Mouse (Mus musculus): Measurements from ENCODE around the gene Adamts17.

Gene Adamts17

DNA sequence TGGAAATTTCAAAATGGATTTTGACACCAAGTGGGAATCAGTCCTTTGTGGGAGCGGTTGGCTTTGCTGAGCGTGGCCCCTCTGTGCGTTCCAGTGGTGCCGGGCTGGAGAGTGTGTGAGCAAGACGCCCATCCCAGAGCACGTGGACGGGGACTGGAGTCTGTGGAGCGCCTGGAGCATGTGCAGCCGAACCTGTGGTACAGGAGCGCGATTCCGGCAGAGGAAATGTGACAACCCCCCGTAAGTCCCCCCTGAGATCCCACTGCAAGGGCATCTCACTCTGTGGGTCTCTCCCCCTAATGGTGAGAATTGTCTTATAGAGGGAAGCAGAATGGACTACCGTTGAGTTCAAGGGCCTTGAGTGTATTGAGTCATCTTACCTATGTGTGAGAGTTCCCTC lies 189.9 kb downstream of the Adamts17 start:
- no peak for DNase-seq (ENCODE audit: extremely low read depth, low read depth)

DNA sequence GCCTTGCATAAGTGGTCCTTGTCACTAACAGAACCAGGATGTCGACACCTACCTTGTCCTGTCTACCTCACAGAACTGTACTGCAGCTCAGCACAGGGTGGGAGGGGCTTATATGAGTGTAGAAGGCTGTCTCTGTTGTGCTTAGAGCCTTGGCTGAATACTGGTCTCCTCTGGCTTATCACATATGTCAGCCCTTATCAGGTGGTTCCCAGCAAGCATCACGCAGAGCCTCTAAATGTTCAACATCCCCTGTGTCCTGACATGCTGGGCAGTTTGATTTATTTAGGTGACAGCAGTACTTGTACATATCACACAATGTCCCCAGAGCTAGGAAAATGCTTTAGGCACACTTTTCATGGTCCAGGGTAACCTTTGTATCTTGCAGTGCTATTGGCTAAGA lies 191.7 kb downstream of the Adamts17 start:
- DNase-seq (ENCODE audit: extremely low read depth, low read depth) = no peak

DNA sequence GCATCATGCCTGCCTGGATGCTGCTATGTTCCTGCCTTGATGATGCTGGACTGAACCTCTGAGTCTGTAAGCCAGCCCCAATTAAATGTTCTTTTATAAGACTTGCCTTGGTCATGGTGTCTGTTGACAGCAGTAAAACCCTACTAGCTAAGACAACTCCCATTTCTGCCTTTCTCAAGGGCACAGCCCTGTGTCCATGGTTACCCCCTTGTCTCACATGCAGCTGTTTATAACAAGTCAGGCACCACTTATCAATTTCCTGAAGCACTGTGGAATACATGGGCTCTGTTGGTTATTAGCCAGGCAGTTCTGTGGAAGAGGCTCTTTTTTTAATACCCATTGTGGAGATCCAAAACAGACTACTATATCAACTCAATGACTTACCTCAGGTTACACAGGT lies 193.1 kb downstream of the Adamts17 start:
- DNase-seq (ENCODE audit: extremely low read depth, low read depth) = no peak

DNA sequence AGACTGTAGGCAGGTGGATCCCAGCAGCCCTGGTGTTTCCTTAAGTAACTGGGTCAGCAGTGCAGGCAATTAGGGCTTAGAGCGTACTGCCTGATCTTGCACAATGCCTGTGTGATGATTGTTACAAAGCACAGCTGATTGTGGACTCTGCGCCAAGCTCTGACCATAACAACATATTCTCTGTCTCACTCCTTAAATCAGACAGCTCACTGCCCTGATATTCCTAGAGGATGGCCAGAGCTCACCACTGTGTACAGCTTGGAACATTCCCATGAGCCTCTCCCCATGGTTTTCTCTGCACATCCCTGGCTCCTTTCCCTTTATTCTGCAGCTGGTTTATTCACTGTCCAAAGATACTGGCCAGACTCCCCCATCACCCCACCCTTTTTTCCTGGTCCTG lies 194.8 kb downstream of the Adamts17 start:
- DNase-seq (ENCODE audit: extremely low read depth, low read depth) = no peak

GRCm38 (mm10) chr7:67035246-67035645 lies 195.7 kb downstream of the Adamts17 start:
- no peak for DNase-seq (ENCODE audit: extremely low read depth, low read depth)

DNA sequence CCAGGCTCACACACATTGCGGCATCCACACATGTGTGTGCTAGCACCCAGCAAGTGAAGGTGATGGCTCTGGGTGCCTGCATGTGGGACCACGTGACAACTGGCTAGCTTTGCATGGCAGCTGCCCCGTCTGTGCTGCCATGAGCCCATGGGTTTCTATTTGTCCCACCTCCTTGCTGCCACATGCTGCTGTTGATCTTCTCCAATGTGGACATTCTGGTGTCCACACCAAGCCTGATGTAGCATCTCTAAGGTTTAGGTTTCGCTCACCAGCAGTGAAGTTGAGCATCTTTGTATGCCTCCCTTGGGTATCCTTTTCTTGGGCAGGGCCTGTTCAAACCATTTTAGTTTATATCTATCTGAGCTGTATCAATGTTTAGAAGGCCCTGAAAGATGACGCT lies 196.1 kb downstream of the Adamts17 start:
- DNase-seq (ENCODE audit: extremely low read depth, low read depth) = no peak

- no peak for DNase-seq (ENCODE audit: extremely low read depth, low read depth)
These were observed 197.3 kb downstream of the Adamts17 start for GRCm38 (mm10) chr7:67036502-67037485.

DNA sequence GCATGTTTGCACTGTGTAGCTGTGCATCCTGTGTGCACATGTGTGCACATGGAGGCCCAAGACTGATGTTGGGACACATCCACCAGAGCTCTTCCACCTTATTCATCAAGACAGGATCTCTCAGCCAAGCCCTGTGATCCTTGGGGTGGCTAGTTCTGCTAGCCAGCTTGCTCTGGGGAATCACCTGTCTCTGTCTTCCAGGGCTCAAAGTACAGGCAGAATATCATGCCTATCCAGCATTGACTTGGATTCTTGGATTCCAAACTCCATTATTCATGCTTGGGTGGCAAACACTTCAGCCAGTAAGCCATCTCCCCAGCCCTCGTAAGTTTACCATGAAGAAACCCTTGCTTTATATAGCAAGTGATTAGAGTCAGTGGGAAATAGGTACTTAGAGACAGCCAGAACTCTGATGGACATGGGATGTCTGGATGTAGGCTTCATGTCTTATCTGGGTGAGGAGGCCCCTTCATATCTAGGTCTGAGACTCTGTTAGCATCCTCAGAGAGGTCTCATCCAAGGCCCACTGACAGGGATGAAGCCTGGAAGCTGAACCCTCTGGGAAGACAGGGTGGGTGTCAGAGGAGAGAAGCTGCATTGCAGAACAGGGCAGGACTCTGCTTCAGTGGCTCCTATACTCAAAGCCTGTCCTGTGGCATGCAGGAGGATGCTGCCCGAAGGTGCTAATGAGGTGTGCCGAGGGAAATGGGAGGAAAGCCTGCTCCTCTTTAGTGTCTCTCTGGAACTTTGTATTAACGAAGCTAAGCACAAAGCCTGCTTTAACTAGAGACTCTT lies 198.4 kb downstream of the Adamts17 start:
- no peak for DNase-seq (ENCODE audit: extremely low read depth, low read depth)

GRCm38 (mm10) chr7:67039143-67039542 lies 199.6 kb downstream of the Adamts17 start:
- DNase-seq (ENCODE audit: extremely low read depth, low read depth) = no peak

DNA sequence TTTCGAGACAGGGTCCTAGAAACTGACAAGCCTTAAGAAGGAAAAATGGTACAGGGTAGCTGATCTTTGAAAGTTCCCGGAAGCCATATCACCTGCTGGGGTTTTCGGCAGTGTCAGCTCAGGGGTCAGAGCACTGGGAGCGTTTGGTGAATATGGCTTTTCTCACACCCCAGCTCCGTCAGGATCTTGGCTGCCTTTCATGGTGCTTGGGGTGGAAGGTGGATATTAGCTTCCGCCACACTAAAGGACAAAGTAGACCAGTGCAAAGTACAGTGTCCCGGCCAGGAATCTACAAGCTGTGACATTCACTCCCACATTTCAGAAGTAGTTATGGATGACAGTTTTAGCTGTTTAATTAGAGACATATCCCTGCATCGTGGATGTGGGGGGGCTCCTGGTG lies 200.3 kb downstream of the Adamts17 start:
- no peak for DNase-seq (ENCODE audit: extremely low read depth, low read depth)

DNA sequence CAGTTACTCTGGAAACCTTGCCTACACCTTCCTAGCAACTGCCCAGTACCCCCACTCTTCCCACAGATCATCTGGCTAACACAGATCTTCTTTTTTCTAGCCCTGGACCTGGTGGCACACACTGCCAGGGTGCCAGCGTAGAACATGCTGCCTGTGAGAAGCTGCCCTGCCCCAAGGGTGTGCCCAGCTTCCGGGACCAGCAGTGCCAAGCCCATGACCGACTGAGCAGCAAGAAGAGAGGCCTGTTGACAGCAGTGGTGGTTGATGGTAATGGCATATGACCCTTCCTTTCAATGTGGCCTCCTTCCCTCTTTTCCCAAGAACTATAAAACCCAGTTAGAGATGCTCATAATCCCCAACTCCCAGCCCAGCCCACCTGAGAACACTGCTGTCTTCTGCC lies 202.2 kb downstream of the Adamts17 start:
- DNase-seq (ENCODE audit: extremely low read depth, low read depth) = no peak

DNA sequence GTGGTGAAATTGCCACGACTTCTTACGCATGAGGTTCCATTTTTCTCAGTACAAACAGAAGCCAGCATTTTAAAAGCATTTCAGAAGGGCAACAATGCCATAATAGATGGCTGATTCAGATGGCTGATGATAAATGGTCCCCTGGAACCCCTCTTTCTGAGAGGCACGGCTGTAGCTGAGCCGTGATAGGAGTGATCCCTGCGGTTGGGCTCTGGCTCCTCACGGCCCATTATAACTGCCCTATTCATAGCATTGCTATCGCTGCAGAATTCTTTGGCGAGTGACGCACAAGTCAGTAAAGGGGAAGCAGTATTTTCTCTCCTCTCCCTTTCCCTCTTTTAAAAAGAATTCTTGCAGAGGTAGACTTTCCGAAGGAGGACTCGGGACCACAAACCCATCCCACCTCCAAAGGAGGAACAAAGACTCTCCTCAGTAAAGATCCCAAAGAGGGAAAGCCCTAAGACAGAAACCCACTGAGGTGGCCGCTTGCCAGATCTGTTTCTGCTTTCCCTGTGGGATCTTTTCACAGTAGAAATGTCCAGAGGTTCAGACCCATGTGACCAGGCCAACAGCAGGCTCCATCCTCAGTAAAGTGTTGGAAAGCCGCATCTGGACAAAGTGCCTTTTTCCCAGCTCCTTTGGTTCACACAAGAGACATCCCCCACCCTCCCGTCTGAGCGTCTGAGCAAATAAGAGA lies 204.7 kb downstream of the Adamts17 start:
- DNase-seq (ENCODE audit: extremely low read depth, low read depth) = no peak

GRCm38 (mm10) chr7:67045202-67045601 lies 205.7 kb downstream of the Adamts17 start:
- no peak for DNase-seq (ENCODE audit: extremely low read depth, low read depth)

DNA sequence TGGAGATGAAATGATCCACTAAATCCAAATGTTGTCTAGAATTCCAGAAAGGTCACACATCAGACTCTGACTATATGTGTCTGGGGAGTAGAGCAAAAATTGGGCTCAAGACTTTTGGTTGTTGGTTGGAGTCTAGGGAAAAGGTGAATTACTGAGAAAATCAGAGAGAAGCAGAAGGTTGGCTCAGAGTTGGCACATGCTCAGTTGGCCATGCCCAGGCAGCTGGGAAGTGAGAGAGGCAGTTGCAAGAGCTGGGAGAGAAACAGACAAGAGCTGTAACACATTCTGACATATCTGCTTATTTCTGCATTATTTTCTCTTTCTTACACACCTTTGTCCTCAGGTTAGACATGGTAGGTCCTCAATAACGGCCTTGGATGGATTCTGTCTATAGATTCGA lies 209.7 kb downstream of the Adamts17 start:
- DNase-seq (ENCODE audit: extremely low read depth, low read depth) = no peak

GRCm38 (mm10) chr7:67050424-67050823 lies 210.9 kb downstream of the Adamts17 start:
- no peak for DNase-seq (ENCODE audit: extremely low read depth, low read depth)

- no peak for DNase-seq (ENCODE audit: extremely low read depth, low read depth)
These were observed 211.7 kb downstream of the Adamts17 start for GRCm38 (mm10) chr7:67051089-67051718.

- no peak for DNase-seq (ENCODE audit: extremely low read depth, low read depth)
These were observed 215.3 kb downstream of the Adamts17 start for GRCm38 (mm10) chr7:67054876-67055275.

DNA sequence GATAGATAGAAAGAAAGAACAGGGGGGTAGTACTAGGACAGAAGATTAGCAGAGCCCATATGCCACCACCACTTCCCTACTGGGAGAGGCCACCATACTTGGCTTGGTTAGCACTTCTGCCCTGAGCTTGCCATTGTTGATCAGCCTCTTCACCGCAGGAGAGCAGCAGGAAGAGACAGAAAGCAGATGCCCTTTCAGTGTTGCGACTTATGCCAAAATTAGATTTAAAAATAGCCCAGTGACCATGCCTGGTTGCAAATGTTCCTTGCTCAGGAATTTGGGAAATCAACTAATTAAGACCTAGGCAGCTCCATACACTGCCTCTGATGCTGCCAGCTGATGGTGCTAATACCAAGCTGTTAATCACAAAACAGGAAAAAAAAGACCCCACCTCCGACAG lies 216.0 kb downstream of the Adamts17 start:
- DNase-seq (ENCODE audit: extremely low read depth, low read depth) = no peak

DNA sequence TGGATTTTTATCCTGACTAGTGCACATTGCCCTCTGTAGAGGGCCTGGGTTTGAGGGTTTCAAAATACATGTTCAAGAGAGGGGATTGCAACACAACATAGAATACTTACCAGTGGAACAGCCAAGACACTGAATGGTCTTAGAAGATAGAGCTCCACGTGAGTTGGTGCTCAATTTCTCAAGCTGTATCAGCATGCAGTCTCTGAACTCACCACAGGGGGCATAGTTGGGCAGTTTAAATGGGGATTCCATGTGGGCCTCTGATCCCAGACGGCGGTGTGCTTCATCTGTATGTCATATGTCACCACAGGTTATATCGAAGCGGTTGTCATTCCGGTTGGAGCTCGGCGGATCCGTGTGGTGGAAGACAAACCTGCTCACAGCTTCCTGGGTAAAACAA lies 222.2 kb downstream of the Adamts17 start:
- DNase-seq (ENCODE audit: extremely low read depth, low read depth) = no peak

- DNase-seq (ENCODE audit: extremely low read depth, low read depth) = no peak
These were observed 223.0 kb downstream of the Adamts17 start for GRCm38 (mm10) chr7:67062571-67062970.

DNA sequence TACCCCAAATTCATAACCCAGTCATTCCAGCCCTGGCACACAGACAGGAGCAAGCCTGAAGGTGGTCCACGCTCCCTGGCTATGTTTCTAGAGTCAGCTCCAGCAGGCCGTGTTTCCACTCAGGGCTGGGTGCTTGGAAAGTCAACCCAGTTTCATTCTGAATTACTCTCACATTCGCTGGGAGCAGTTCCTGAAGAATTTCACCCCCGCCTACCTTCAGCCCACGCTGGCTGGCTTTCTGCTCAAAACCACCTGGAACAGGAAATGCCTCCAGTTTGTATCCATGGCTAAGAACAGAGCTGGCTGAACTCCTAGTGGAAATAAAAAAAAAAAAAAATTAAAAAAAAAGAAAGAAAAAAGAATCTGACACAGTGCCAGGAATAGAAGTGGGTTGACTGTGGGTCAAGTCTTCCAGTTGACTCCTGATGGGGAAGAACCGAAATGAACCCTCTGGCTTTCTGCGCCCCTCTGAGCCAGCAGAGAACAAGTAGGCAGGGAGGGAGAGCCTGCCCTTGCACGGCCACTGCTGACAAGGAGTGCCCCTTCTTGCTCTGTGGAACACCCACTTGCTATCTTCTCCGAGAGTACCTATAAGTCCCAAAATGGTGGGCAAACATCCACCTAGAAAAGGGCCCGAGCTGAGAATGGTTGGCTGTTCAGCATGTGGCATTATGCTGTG lies 225.2 kb downstream of the Adamts17 start:
- no peak for DNase-seq (ENCODE audit: extremely low read depth, low read depth)

Measured in MEL-GATA-1-ER (cell line).